Comparison of ENCODE assay signal across 14 mouse cellular contexts in genomic region chr9:90250964-90251750, GRCm38 (mm10). TPM values are rescaled to one million over a fixed set of nuclear protein-coding genes. Genes with fewer than 3 reads are reported as not detected.
DNase-seq lines count a peak whose midpoint lies in the region; ATAC-seq and TF ChIP-seq lines count a peak whose summit lies in the region.
"Had no signal": no experiment of that assay in that cellular context is flagged by ENCODE, and none has a peak within 500 bp of the region (broad histone marks: within the 10 kb centered on the region; RNA-seq: fewer than 3 reads in every experiment).

No protein-coding gene starts in this region.

- WGBS in hindbrain, embryonic 10.5 days = 94% methylated on average over 13 of the region's 13 CpGs
- 90% methylated on average over 13 of the region's 13 CpGs for WGBS in hindbrain, embryonic 14.5 days
- 40% methylated on average over 13 of the region's 13 CpGs for WGBS in liver, adult 2 months

- no peak for TF ChIP-seq POLR2A in liver, adult 2 months (IDR thresholded peaks at IDR 0.05; ENCODE audit: extremely low read depth, insufficient read depth, low read length)

- H3K27ac ChIP-seq in hindbrain, embryonic 10.5 days = 0 out of 2 replicates have a peak overlapping the region, but pooled peaks have one; percentile 12
- H3K27ac ChIP-seq in hindbrain, embryonic 14.5 days = no peak overlapping the region
- peak overlapping the region; percentile 69 for H3K27ac ChIP-seq in liver, adult 2 months (replicated peaks; ENCODE audit: insufficient read depth, low read depth, low read length)
- H3K27ac ChIP-seq: forebrain, embryonic 12.5 days; hindbrain, embryonic 13.5 days; limb, embryonic 13.5 days had no signal

- H3K9me3 ChIP-seq in hindbrain, embryonic 10.5 days = no peaks in the 10 kb centered on the region
- H3K9me3 ChIP-seq in hindbrain, embryonic 14.5 days (ENCODE audit: control insufficient read depth, low read length) = no peaks in the 10 kb centered on the region
- H3K9me3 ChIP-seq: forebrain, embryonic 12.5 days; hindbrain, embryonic 13.5 days; limb, embryonic 13.5 days had no signal

- no peak overlapping the region for H3K9ac ChIP-seq in hindbrain, embryonic 14.5 days
- H3K9ac ChIP-seq in liver, adult 2 months (ENCODE audit: low read depth, low read length) = no peak overlapping the region
- H3K9ac ChIP-seq: forebrain, embryonic 12.5 days; hindbrain, embryonic 13.5 days; limb, embryonic 13.5 days had no signal

- H3K4me2 ChIP-seq in hindbrain, embryonic 14.5 days (replicated peaks) = no peak overlapping the region
- H3K4me2 ChIP-seq: forebrain, embryonic 12.5 days; hindbrain, embryonic 13.5 days; limb, embryonic 13.5 days had no signal

- no peak overlapping the region for H3K4me3 ChIP-seq in hindbrain, embryonic 10.5 days
- no peak overlapping the region for H3K4me3 ChIP-seq in hindbrain, embryonic 14.5 days (replicated peaks; ENCODE audit: low read length)
- no peak overlapping the region for H3K4me3 ChIP-seq in liver, adult 2 months (ENCODE audit: insufficient read depth, low read depth, low read length)
- H3K4me3 ChIP-seq: forebrain, embryonic 12.5 days; hindbrain, embryonic 13.5 days; limb, embryonic 13.5 days had no signal

- TF ChIP-seq CTCF in liver, adult 2 months (IDR thresholded peaks at IDR 0.05; ENCODE audit: low read depth, low read length) = no peak

- H3K4me1 ChIP-seq in hindbrain, embryonic 10.5 days (replicated peaks) = peaks cover 5% of the 10 kb centered on the region
- H3K4me1 ChIP-seq in hindbrain, embryonic 14.5 days (replicated peaks; ENCODE audit: control insufficient read depth, insufficient read depth, low read length) = no peaks in the 10 kb centered on the region
- H3K4me1 ChIP-seq in liver, adult 2 months (ENCODE audit: control insufficient read depth, insufficient read depth, low read length) = peaks cover 34% of the 10 kb centered on the region

- no peaks in the 10 kb centered on the region for H3K27me3 ChIP-seq in hindbrain, embryonic 10.5 days (ENCODE audit: insufficient read depth, poor library complexity, severe bottlenecking)
- H3K27me3 ChIP-seq in hindbrain, embryonic 14.5 days (ENCODE audit: control insufficient read depth, insufficient read depth, low read length) = no peaks in the 10 kb centered on the region
- H3K27me3 ChIP-seq in liver, adult 2 months (ENCODE audit: control insufficient read depth, insufficient read depth, low read length) = no peaks in the 10 kb centered on the region
- H3K27me3 ChIP-seq: CH12.LX; forebrain, embryonic 12.5 days; hindbrain, embryonic 13.5 days; limb, embryonic 13.5 days had no signal

- DNase-seq in hindbrain, embryonic 10.5 days (ENCODE audit: low spot score) = no peak
- no peak for DNase-seq in hindbrain, embryonic 14.5 days (ENCODE audit: low spot score)
- DNase-seq in liver, adult 2 months (ENCODE audit: extremely low read depth, low read depth, low spot score) = peak; percentile 96
- no peak for DNase-seq in gastrocnemius, postnatal 4 days (ENCODE audit: low spot score in 2 of 2)
- no peak for DNase-seq in left cerebral cortex, adult 11 months (ENCODE audit: low spot score)
- DNase-seq: adrenal gland, postnatal 10 days; cerebellum, adult 11 months; heart, adult 18-20 months had no signal

- peaks cover 25% of the 10 kb centered on the region for H3K79me2 ChIP-seq in liver, adult 2 months (ENCODE audit: control insufficient read depth, insufficient read depth, low read length)

- H3K36me3 ChIP-seq in hindbrain, embryonic 10.5 days = peaks cover 8% of the 10 kb centered on the region; the same call in 1 of the 2 replicates
- peaks cover 3% of the 10 kb centered on the region; the same call in 1 of the 2 replicates for H3K36me3 ChIP-seq in hindbrain, embryonic 14.5 days (replicated peaks; ENCODE audit: control insufficient read depth, insufficient read depth)
- peaks cover 19% of the 10 kb centered on the region for H3K36me3 ChIP-seq in liver, adult 2 months (ENCODE audit: control insufficient read depth, insufficient read depth, low read length)
- H3K36me3 ChIP-seq: forebrain, embryonic 12.5 days had no signal

- no peak for ATAC-seq in hindbrain, embryonic 14.5 days (ENCODE audit: low FRiP score)
- peak; percentile 23 for ATAC-seq in common myeloid progenitor, adult 5-6 weeks (replicated peaks; ENCODE audit: low read depth, poor library complexity, severe bottlenecking)
- ATAC-seq in megakaryocyte-erythroid progenitor cell, adult 5-6 weeks (replicated peaks; ENCODE audit: low FRiP score, low TSS enrichment, poor library complexity, severe bottlenecking) = peak; percentile 52

RNA-seq across cellular contexts. Expression of gene Tbc1d2b, which starts 19.4 kb away (rescaled TPM):
- 8.8 and 9.6 TPM in 2 replicates for polyA plus RNA-seq in hindbrain, embryonic 10.5 days (2016; fragmentation: Nextera tagmentation; extraction: Ambion mirVana)
- 7.5 and 8.1 TPM in 2 replicates for polyA plus RNA-seq in hindbrain, embryonic 14.5 days (2014; fragmentation: Nextera tagmentation; extraction: Ambion mirVana)
- total RNA-seq in common myeloid progenitor, adult 5-6 weeks (2017) = 33.4 and 61.3 TPM in 2 replicates
- total RNA-seq in liver, adult 2 months (2014; rRNA removed) = 14.1 and 22.1 TPM in 2 replicates
- 12.7 and 16.9 TPM in 2 replicates for polyA plus RNA-seq in liver, adult 2 months (2012; rRNA removed)
- total RNA-seq in megakaryocyte-erythroid progenitor cell, adult 5-6 weeks (2014; fragmentation: Nextera tagmentation) = 53.8 and 66.1 TPM in 2 replicates
- 31.2 and 33.1 TPM in 2 replicates for total RNA-seq in megakaryocyte-erythroid progenitor cell, adult 5-6 weeks (2017)
- total RNA-seq in gastrocnemius, postnatal 4 days (2021) = 10 to 100 TPM; 27.8 to 31.9 TPM
